Mouse (Mus musculus) heart, embryonic 14.5 days (tissue): ENCODE results near the gene Samd4. TPM values are rescaled to one million over a fixed set of nuclear protein-coding genes. Genes with fewer than 3 reads are reported as not detected.

ENCODE experiments used
- ATAC-seq: fragments of 200-750 bp; cut with Nextera tagmentation; 2 replicates; pipeline ENCODE4 v1.8.0; 2017; ENCODE audit warnings: low read depth, moderate TSS enrichment; ENCODE audit not compliant: insufficient number of reproducible peaks, insufficient read depth, low FRiP score
- H3K27ac ChIP-seq, 2 experiments: fragments of 200-500 bp in 1 of 2; fragments of 300-500 bp in 1 of 2; sonication (generic) in 1 of 2; replicated peaks in 1 of 2; 2 replicates each; pipeline ENCODE4 v1.5.1; 2012 to 2014; ENCODE audit warnings: low read depth in 2 of 2, low read length in 2 of 2, control low read depth in 1 of 2, mild to moderate bottlenecking in 1 of 2, mixed read lengths in 1 of 2; ENCODE audit not compliant: control insufficient read depth in 1 of 2, insufficient read depth in 1 of 2
- H3K27me3 ChIP-seq: fragments of 300-500 bp; sonication (generic); 2 replicates; pipeline ENCODE4 v1.6.1; 2014; ENCODE audit warnings: mild to moderate bottlenecking, low read length, control low read depth; ENCODE audit not compliant: control insufficient read depth, insufficient read depth
- H3K36me3 ChIP-seq: fragments of 300-500 bp; sonication (generic); 2 replicates; pipeline ENCODE4 v1.6.1; 2014; ENCODE audit warnings: mild to moderate bottlenecking, control low read depth, low read length, mixed read lengths; ENCODE audit not compliant: control insufficient read depth, insufficient read depth
- H3K4me1 ChIP-seq, 2 experiments: fragments of 200-500 bp in 1 of 2; fragments of 300-500 bp in 1 of 2; sonication (generic) in 1 of 2; 2 replicates each; pipeline ENCODE4 v1.6.1; 2012 to 2014; ENCODE audit warnings: low read length in 2 of 2, control low read depth in 1 of 2, mixed read lengths in 1 of 2; ENCODE audit not compliant: control insufficient read depth in 2 of 2, insufficient read depth in 2 of 2
- H3K4me2 ChIP-seq: fragments of 300-500 bp; sonication (generic); 2 replicates; pipeline ENCODE4 v1.6.1; 2014; ENCODE audit warnings: mild to moderate bottlenecking, low read length
- H3K4me3 ChIP-seq, 2 experiments: fragments of 200-500 bp in 1 of 2; fragments of 300-500 bp in 1 of 2; sonication (generic) in 1 of 2; 2 replicates each; pipeline ENCODE4 v1.5.1; 2012 to 2014; ENCODE audit warnings: low read length in 2 of 2, mild to moderate bottlenecking in 2 of 2, control low read depth in 1 of 2, low read depth in 1 of 2, moderate library complexity in 1 of 2; ENCODE audit not compliant: control insufficient read depth in 1 of 2, insufficient read depth in 1 of 2
- H3K9ac ChIP-seq: fragments of 300-500 bp; sonication (generic); 2 replicates; pipeline ENCODE4 v1.6.1; 2014; ENCODE audit warnings: mild to moderate bottlenecking, low read length
- H3K9me3 ChIP-seq: fragments of 300-500 bp; sonication (generic); 2 replicates; pipeline ENCODE4 v1.6.1; 2016; ENCODE audit warnings: low read length, control low read depth; ENCODE audit not compliant: control insufficient read depth
- WGBS: fragments of 180-500 bp; shearing (Covaris S2); extraction: QIAGEN DNeasy Blood & Tissue Kit; methylation state at CpG from one replicate; pipeline ENCODE4 v1.1.7; 2014; 5-methylcytosine and 5-hydroxymethylcytosine counted together
- polyA plus RNA-seq: library from polyadenylated mRNA; unstranded; fragments of >200 nt; fragmentation: Nextera tagmentation; extraction: Ambion mirVana; gene quantifications from 2 replicates; pipeline ENCODE4 v1.2.1, GENCODE M21; 2014

Gene Samd4
- polyA plus RNA-seq, 1 experiment from 2014 or later, result 12.0 TPM

DNA sequence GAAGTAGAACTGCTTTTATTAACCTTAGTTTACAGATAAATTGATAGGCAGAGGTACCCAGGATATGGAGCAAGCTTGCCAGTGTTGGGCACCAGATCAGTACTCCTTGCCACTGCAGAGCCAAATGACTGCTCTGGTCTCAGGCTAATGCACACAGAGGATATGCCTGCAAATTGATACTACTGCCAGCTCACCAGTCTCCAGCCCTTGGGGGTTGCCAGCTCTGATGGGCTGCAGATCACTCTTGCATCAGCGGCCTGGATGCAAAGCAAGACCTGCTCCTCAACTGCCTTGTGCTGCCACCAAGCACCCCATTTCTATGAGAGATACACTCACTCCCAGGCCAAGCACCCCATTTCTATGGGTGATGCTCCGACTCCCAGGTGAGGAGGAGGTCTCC is 202.0 kb downstream of the Samd4 start:
- H3K27ac ChIP-seq, result peak overlapping the region; percentile 36 to 91; a peak in 3 of 4 replicates
- no peak overlapping the region for H3K4me2 ChIP-seq
- no peak for ATAC-seq
- peaks cover 44 to 60% of the 10 kb centered on the region in 2 experiments for H3K4me1 ChIP-seq
- H3K27me3 ChIP-seq, result no peaks in the 10 kb centered on the region
- no peaks in the 10 kb centered on the region for H3K9me3 ChIP-seq
- H3K9ac ChIP-seq, result no peak overlapping the region
- 86% methylated on average over 2 of the region's 2 CpGs for WGBS
- peaks cover 37% of the 10 kb centered on the region for H3K36me3 ChIP-seq
- no peak overlapping the region for H3K4me3 ChIP-seq

DNA sequence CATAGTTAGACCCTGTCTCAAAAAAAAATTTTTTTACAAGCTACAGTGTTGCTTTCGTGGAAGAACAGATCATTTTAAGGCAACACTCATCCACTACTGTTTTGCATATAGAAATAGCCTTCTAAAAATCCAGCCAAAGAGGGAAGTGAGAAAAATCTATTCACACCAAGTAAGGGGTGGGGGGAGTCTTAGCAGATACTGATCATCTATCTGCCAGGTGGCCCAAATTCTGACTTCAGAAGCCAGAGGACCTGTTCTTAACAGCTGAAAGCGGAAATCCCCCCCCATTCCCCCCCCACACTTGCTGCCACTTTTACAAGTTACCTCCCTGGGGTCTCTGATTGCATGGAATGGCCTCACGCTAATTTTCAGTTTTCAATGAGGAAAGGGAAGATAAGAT is 203.5 kb downstream of the Samd4 start:
- no peak overlapping the region for H3K4me3 ChIP-seq
- H3K27ac ChIP-seq, result peak overlapping the region in 1 of 2 experiments; percentile 81; a peak in 1 of 4 replicates
- WGBS, result 47% methylated on average over 3 of the region's 3 CpGs
- H3K9me3 ChIP-seq, result no peaks in the 10 kb centered on the region
- no peak overlapping the region; the same call in 1 of the 2 replicates for H3K9ac ChIP-seq
- H3K4me1 ChIP-seq, result peaks cover 47 to 67% of the 10 kb centered on the region in 2 experiments
- H3K27me3 ChIP-seq, result no peaks in the 10 kb centered on the region
- H3K4me2 ChIP-seq, result peak overlapping the region; percentile 59
- no peak for ATAC-seq
- H3K36me3 ChIP-seq, result peaks cover 39% of the 10 kb centered on the region

DNA sequence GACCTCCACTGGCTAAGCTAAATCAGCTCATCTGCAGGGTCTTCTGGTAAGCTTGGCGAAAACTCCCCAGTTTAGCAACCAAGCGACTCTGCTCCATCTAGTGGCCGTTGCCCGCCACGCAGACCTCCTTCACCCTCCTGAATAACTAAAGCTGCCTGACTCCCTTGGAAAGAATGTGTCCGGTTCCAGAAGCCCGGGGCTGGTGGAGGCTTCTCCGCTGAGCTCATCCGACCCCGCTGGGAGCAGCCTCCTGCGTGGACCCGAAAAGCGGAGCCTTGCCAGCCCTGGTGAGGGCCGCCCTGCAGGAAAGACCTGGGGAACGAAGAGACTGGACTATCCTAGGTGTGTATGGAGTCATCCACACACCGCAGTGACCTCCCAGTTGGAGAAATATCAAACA is 204.1 kb downstream of the Samd4 start:
- no peaks in the 10 kb centered on the region for H3K9me3 ChIP-seq
- peak overlapping the region; percentile 71 to 81 for H3K27ac ChIP-seq
- ATAC-seq, result peak; percentile 53
- peak overlapping the region; percentile 59 for H3K4me2 ChIP-seq
- H3K27me3 ChIP-seq, result no peaks in the 10 kb centered on the region
- peaks cover 47 to 67% of the 10 kb centered on the region in 2 experiments for H3K4me1 ChIP-seq
- H3K4me3 ChIP-seq, result peak overlapping the region; percentile 11 to 18; a peak in 2 of 4 replicates
- WGBS, result 4% methylated on average over 16 of the region's 16 CpGs
- peak overlapping the region; percentile 63 for H3K9ac ChIP-seq
- peaks cover 42% of the 10 kb centered on the region for H3K36me3 ChIP-seq

DNA sequence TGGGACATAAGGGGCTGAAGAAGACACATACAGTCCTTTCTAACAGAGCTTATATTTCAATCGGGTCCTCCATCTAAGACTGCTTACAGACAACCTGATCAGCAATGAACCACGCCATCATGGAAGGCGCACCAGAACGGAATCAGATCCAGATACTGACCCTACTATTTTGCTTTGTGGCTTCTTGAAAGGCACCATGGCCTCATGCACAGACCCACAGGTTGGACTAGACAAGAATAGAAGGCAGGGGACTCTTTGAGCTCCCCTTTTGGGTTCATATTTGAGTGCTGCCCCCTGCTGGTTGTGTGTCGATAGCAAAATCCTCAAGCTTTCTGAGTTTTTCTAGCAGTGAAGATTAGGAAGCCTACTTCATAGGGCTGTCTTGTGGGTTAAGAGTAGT is 204.5 kb downstream of the Samd4 start:
- Histone ChIP-seq H3K4me3 (no peak overlapping the region; a peak in 1 of 4 replicates), H3K4me1 (peaks cover 47 to 67% of the 10 kb centered on the region in 2 experiments), H3K9ac (peak overlapping the region; percentile 63)

GRCm38 (mm10) chr14:47087669-47088250 is 205.1 kb downstream of the Samd4 start:
- WGBS, result 50% methylated on average over 12 of the region's 12 CpGs

More for the DNA sequence above, 204.5 kb downstream of the Samd4 start:
- H3K27me3 ChIP-seq, result no peaks in the 10 kb centered on the region
- peaks cover 42% of the 10 kb centered on the region for H3K36me3 ChIP-seq
- H3K9me3 ChIP-seq, result no peaks in the 10 kb centered on the region
- peak overlapping the region; percentile 71 to 81 for H3K27ac ChIP-seq
- no peak for ATAC-seq
- WGBS, result 32% methylated on average over 5 of the region's 5 CpGs
- H3K4me2 ChIP-seq, result peak overlapping the region; percentile 59

GRCm38 (mm10) chr14:47088339-47088738 is 205.7 kb downstream of the Samd4 start:
- Histone ChIP-seq H3K9ac (peak overlapping the region; percentile 6; the same call in 1 of the 2 replicates), H3K4me1 (peaks cover 41 to 55% of the 10 kb centered on the region in 2 experiments), H3K9me3 (no peaks in the 10 kb centered on the region), H3K4me2 (no peak overlapping the region), H3K27me3 (no peaks in the 10 kb centered on the region), H3K36me3 (peaks cover 52% of the 10 kb centered on the region), H3K27ac (peak overlapping the region; percentile 81 to 92), H3K4me3 (no peak overlapping the region)
- WGBS, result 3% methylated on average over 1 of the region's 1 CpGs
- no peak for ATAC-seq

More at GRCm38 (mm10) chr14:47087669-47088250, 205.1 kb downstream of the Samd4 start:
- peak overlapping the region; percentile 38; the same call in 1 of the 2 replicates for H3K9ac ChIP-seq
- no peak for ATAC-seq
- peak overlapping the region; percentile 29 to 81 for H3K27ac ChIP-seq
- H3K4me3 ChIP-seq, result no peak overlapping the region
- H3K36me3 ChIP-seq, result peaks cover 47% of the 10 kb centered on the region
- peaks cover 47 to 61% of the 10 kb centered on the region in 2 experiments for H3K4me1 ChIP-seq
- no peak overlapping the region for H3K4me2 ChIP-seq
- H3K27me3 ChIP-seq, result no peaks in the 10 kb centered on the region
- no peaks in the 10 kb centered on the region for H3K9me3 ChIP-seq

DNA sequence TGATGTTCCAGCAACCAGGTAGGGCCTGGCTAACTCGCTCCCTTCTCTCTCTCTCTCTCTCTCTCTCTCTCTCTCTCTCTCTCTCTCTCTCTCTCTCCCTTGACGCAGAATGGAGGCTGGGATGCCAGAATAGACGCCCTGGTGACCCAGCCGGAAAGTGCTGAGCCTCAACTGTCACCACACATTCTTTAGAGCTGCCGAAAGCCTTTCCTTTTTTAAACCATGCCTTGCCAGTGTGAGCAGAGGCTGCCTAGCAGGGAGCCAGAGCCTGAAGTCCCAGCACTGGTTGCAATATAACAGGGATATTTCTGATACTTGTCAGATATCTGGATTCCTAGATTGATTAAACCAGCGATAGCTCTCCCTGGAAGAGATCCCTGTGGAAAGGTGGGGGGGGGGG is 206.5 kb downstream of the Samd4 start:
- whole genome bisulfite sequencing, result 35% methylated on average over 6 of the region's 6 CpGs
- no peaks in the 10 kb centered on the region for H3K9me3 ChIP-seq
- H3K36me3 ChIP-seq, result peaks cover 59% of the 10 kb centered on the region
- no peaks in the 10 kb centered on the region for H3K27me3 ChIP-seq
- H3K27ac ChIP-seq, result peak overlapping the region; percentile 81 to 92
- H3K4me1 ChIP-seq, result peaks cover 37 to 50% of the 10 kb centered on the region in 2 experiments
- peak overlapping the region; percentile 50 for H3K9ac ChIP-seq
- H3K4me3 ChIP-seq, result no peak overlapping the region
- ATAC-seq, result peak; percentile 58; the same call in 1 of the 2 replicates
- H3K4me2 ChIP-seq, result no peak overlapping the region
